Mouse (Mus musculus): ENCODE results near the gene Tspan2. TPM values are rescaled to one million over a fixed set of nuclear protein-coding genes. Genes with fewer than 3 reads are reported as not detected.

Gene Tspan2
- polyA plus RNA-seq, 1 experiment from 2014 or later, result 8.4 TPM

DNA sequence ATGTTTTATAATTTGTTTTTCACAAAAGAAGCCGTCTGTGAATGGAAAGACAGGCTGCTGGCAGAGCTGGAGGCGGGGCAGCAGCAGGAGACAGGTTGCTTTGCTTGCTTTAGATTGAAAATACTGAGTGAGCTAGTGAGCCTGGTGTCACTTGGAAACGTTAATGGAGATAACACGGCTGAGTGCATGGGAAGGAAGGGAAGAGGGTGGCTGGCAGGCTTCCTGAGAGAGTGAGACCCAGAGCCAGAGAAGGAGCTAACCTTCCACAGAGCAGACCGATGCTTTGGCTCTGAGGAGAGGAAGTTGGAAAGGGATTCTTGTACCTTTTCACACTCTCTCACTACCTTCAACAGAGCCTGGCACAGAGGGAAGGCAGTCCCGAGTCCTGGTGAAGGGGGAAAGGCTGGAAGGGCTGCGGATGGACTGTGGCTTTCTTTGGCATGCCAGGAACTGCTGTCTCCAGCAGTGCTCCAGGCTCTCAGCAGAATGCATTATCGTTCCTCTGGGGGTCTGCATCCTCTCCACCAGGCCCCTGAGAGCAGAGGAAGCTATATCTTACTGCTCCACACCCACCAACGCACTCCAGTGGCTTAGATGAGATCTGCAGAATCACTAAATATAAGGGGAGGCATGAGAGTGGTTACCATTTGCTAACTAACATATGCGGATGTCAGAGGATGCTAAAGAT lies 29.5 kb downstream of the Tspan2 start:
- H3K4me3 ChIP-seq (ENCODE audit: low read depth, low read length), result no peak overlapping the region
- no peak overlapping the region for H3K4me2 ChIP-seq (ENCODE audit: low read depth, low read length)
- H3K36me3 ChIP-seq (ENCODE audit: control insufficient read depth, insufficient read depth, low read length), result peaks cover 18% of the 10 kb centered on the region; the same call in 1 of the 2 replicates
- peaks cover 6% of the 10 kb centered on the region; the same call in 1 of the 2 replicates for H3K4me1 ChIP-seq (ENCODE audit: control insufficient read depth, insufficient read depth, low read length)
- H3K9me3 ChIP-seq (ENCODE audit: control insufficient read depth, low read length), result no peaks in the 10 kb centered on the region
- DNase-seq (ENCODE audit: low spot score) (peak; percentile 23), ATAC-seq (ENCODE audit: low read depth) (no peak)
- 34% methylated on average over 10 of the region's 10 CpGs for WGBS
- H3K27me3 ChIP-seq (replicated peaks; ENCODE audit: control insufficient read depth, insufficient read depth, low read length), result no peaks in the 10 kb centered on the region
- H3K9ac ChIP-seq (ENCODE audit: low read depth, low read length), result 0 out of 2 replicates have a peak overlapping the region, but pooled peaks have one; percentile 19
- no peak overlapping the region; the same call in 1 of the 2 replicates for H3K27ac ChIP-seq (replicated peaks; ENCODE audit: low read depth, low read length)

- Histone ChIP-seq H3K4me3 (ENCODE audit: low read depth, low read length) (no peak overlapping the region), H3K9ac (ENCODE audit: low read depth, low read length) (no peak overlapping the region), H3K4me1 (ENCODE audit: control insufficient read depth, insufficient read depth, low read length) (peaks cover 6% of the 10 kb centered on the region; the same call in 1 of the 2 replicates), H3K9me3 (ENCODE audit: control insufficient read depth, low read length) (no peaks in the 10 kb centered on the region), H3K27ac (replicated peaks; ENCODE audit: low read depth, low read length) (no peak overlapping the region), H3K27me3 (replicated peaks; ENCODE audit: control insufficient read depth, insufficient read depth, low read length) (no peaks in the 10 kb centered on the region), H3K36me3 (ENCODE audit: control insufficient read depth, insufficient read depth, low read length) (0 out of 2 replicates have a peak, but pooled peaks cover 15% of the 10 kb centered on the region), H3K4me2 (ENCODE audit: low read depth, low read length) (no peak overlapping the region)
- DNase-seq (ENCODE audit: low spot score) (no peak), ATAC-seq (ENCODE audit: low read depth) (no peak)
- WGBS, result 68% methylated on average over 7 of the region's 7 CpGs
These were observed 30.5 kb downstream of the Tspan2 start for GRCm38 (mm10) chr3:102764850-102765249.

- no peak for ATAC-seq (ENCODE audit: low read depth)
- 86% methylated on average over 4 of the region's 4 CpGs for WGBS
- no peak overlapping the region for H3K4me3 ChIP-seq (ENCODE audit: low read depth, low read length)
These were observed 38.7 kb downstream of the Tspan2 start for GRCm38 (mm10) chr3:102773018-102773417.

GRCm38 (mm10) chr3:102782618-102783017 lies 48.3 kb downstream of the Tspan2 start, which contains the start of gene Tshb:
Tshb (minus strand) TSS chr3:102782718.
- H3K9ac ChIP-seq (ENCODE audit: low read depth, low read length), result no peak within 1 kb of the TSS
- H3K27ac ChIP-seq (replicated peaks; ENCODE audit: low read depth, low read length), result no peak within 1 kb of the TSS
- DNase-seq (ENCODE audit: low spot score), result no peak
- no peaks in the 10 kb centered on the region for H3K36me3 ChIP-seq (ENCODE audit: control insufficient read depth, insufficient read depth, low read length)
- H3K4me2 ChIP-seq (ENCODE audit: low read depth, low read length), result no peak within 1 kb of the TSS
- no peaks in the 10 kb centered on the region for H3K4me1 ChIP-seq (ENCODE audit: control insufficient read depth, insufficient read depth, low read length)
- H3K9me3 ChIP-seq (ENCODE audit: control insufficient read depth, low read length), result no peaks in the 10 kb centered on the region
- no peak for ATAC-seq (ENCODE audit: low read depth)
- 76% methylated on average over 2 of the region's 2 CpGs for WGBS
- no peak within 1 kb of the TSS for H3K4me3 ChIP-seq (ENCODE audit: low read depth, low read length)
- H3K27me3 ChIP-seq (replicated peaks; ENCODE audit: control insufficient read depth, insufficient read depth, low read length), result no peaks in the 10 kb centered on the region

More at GRCm38 (mm10) chr3:102773018-102773417, 38.7 kb downstream of the Tspan2 start:
- H3K9me3 ChIP-seq (ENCODE audit: control insufficient read depth, low read length), result no peaks in the 10 kb centered on the region
- H3K9ac ChIP-seq (ENCODE audit: low read depth, low read length), result no peak overlapping the region
- no peak overlapping the region for H3K27ac ChIP-seq (replicated peaks; ENCODE audit: low read depth, low read length)
- H3K4me2 ChIP-seq (ENCODE audit: low read depth, low read length), result no peak overlapping the region
- no peaks in the 10 kb centered on the region for H3K36me3 ChIP-seq (ENCODE audit: control insufficient read depth, insufficient read depth, low read length)
- H3K27me3 ChIP-seq (replicated peaks; ENCODE audit: control insufficient read depth, insufficient read depth, low read length), result no peaks in the 10 kb centered on the region
- no peak for DNase-seq (ENCODE audit: low spot score)
- H3K4me1 ChIP-seq (ENCODE audit: control insufficient read depth, insufficient read depth, low read length), result no peaks in the 10 kb centered on the region

DNA sequence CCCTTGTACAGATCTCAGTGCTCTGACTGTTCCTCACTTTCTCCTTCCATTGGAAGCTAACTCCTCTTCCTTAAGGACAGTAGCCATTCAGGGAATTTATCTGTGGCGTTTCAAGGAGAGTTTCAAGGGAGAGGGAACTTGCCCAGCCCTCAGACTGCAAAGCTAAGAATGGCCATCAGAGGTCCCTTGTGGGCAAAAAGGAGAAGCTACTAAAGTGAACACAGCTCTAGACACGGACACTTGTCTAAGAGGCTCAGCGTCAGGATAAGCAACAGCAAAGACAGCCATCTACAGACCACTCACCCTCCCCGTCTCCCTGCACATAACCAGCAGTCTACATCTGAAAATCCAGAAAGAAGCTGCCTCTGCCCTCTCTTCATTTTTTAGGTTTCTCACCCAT lies 53.0 kb downstream of the Tspan2 start:
- no peak for DNase-seq (ENCODE audit: low spot score)
- H3K9me3 ChIP-seq (ENCODE audit: control insufficient read depth, low read length), result no peaks in the 10 kb centered on the region
- no peaks in the 10 kb centered on the region for H3K4me1 ChIP-seq (ENCODE audit: control insufficient read depth, insufficient read depth, low read length)
- no peaks in the 10 kb centered on the region for H3K27me3 ChIP-seq (replicated peaks; ENCODE audit: control insufficient read depth, insufficient read depth, low read length)
- ATAC-seq (ENCODE audit: low read depth), result no peak
- H3K4me3 ChIP-seq (ENCODE audit: low read depth, low read length), result no peak overlapping the region
- H3K27ac ChIP-seq (replicated peaks; ENCODE audit: low read depth, low read length), result no peak overlapping the region
- no peak overlapping the region for H3K9ac ChIP-seq (ENCODE audit: low read depth, low read length)
- no peaks in the 10 kb centered on the region for H3K36me3 ChIP-seq (ENCODE audit: control insufficient read depth, insufficient read depth, low read length)
- H3K4me2 ChIP-seq (ENCODE audit: low read depth, low read length), result no peak overlapping the region
- WGBS, result 42% methylated on average over 4 of the region's 4 CpGs

- DNase-seq (ENCODE audit: low spot score) (peak; percentile 82), ATAC-seq (ENCODE audit: low read depth) (no peak)
- Histone ChIP-seq H3K27me3 (replicated peaks; ENCODE audit: control insufficient read depth, insufficient read depth, low read length) (no peaks in the 10 kb centered on the region), H3K4me3 (ENCODE audit: low read depth, low read length) (no peak overlapping the region), H3K9me3 (ENCODE audit: control insufficient read depth, low read length) (no peaks in the 10 kb centered on the region), H3K36me3 (ENCODE audit: control insufficient read depth, insufficient read depth, low read length) (no peaks in the 10 kb centered on the region), H3K4me1 (ENCODE audit: control insufficient read depth, insufficient read depth, low read length) (no peaks in the 10 kb centered on the region), H3K9ac (ENCODE audit: low read depth, low read length) (no peak overlapping the region), H3K27ac (replicated peaks; ENCODE audit: low read depth, low read length) (no peak overlapping the region), H3K4me2 (ENCODE audit: low read depth, low read length) (no peak overlapping the region)
- WGBS, result 0% methylated on average over 3 of the region's 3 CpGs
These were observed 69.6 kb downstream of the Tspan2 start for GRCm38 (mm10) chr3:102803937-102804336.

DNA sequence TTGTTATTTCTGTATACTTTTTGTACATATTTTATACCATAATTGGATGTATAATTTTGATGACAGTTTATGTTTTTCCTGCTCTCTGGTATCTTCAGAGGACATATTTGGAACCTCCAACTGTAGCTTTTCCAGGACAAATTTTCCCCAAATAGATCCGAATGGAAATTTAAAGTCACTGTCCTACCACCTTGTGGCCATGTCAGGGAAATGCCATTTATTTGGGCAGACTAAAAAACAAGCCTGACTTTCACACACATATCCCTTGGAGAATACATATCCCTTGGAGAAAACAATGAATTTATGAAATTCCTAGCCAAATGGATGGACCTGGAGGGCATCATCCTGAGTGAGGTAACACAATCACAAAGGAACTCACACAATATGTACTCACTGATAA lies 108.1 kb downstream of the Tspan2 start:
- 48% methylated on average over 1 of the region's 1 CpGs for WGBS
- Histone ChIP-seq H3K36me3 (ENCODE audit: control insufficient read depth, insufficient read depth, low read length) (no peaks in the 10 kb centered on the region), H3K4me3 (ENCODE audit: low read depth, low read length) (no peak overlapping the region), H3K27ac (replicated peaks; ENCODE audit: low read depth, low read length) (no peak overlapping the region), H3K9me3 (ENCODE audit: control insufficient read depth, low read length) (no peaks in the 10 kb centered on the region), H3K4me2 (ENCODE audit: low read depth, low read length) (no peak overlapping the region), H3K9ac (ENCODE audit: low read depth, low read length) (no peak overlapping the region), H3K27me3 (replicated peaks; ENCODE audit: control insufficient read depth, insufficient read depth, low read length) (no peaks in the 10 kb centered on the region), H3K4me1 (ENCODE audit: control insufficient read depth, insufficient read depth, low read length) (no peaks in the 10 kb centered on the region)
- ATAC-seq (ENCODE audit: low read depth) (no peak), DNase-seq (ENCODE audit: low spot score) (no peak)

- Histone ChIP-seq H3K4me3 (ENCODE audit: low read depth, low read length) (no peak overlapping the region), H3K27ac (replicated peaks; ENCODE audit: low read depth, low read length) (no peak overlapping the region), H3K9ac (ENCODE audit: low read depth, low read length) (no peak overlapping the region), H3K36me3 (ENCODE audit: control insufficient read depth, insufficient read depth, low read length) (no peaks in the 10 kb centered on the region), H3K4me2 (ENCODE audit: low read depth, low read length) (no peak overlapping the region), H3K4me1 (ENCODE audit: control insufficient read depth, insufficient read depth, low read length) (no peaks in the 10 kb centered on the region), H3K27me3 (replicated peaks; ENCODE audit: control insufficient read depth, insufficient read depth, low read length) (no peaks in the 10 kb centered on the region), H3K9me3 (ENCODE audit: control insufficient read depth, low read length) (no peaks in the 10 kb centered on the region)
- ATAC-seq (ENCODE audit: low read depth) (no peak), DNase-seq (ENCODE audit: low spot score) (no peak)
These were observed 114.3 kb downstream of the Tspan2 start for GRCm38 (mm10) chr3:102848661-102849060.
